Mouse (Mus musculus): Measurements from ENCODE around the gene Ank2.

DNA sequence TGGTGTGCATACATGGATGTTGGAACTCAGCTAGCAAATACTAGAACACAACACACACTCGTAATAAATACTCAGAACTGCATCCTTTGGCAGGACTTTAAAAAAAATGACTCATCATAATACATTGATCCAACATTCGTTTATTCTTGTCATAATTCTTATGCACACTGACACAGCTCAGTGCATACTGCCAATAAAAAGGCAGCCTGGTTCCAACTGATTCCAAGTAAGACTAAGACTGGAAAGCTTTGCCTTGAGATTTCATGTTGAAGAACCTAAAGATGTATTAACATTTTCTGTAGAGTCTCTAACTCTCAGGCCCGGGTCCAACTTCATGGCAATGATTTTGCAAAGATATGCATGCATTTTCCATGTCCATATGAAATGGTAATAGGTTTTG is 512.5 kb downstream of the Ank2 start:
- TF ChIP-seq CTCF (IDR thresholded peaks at IDR 0.05; ENCODE audit: insufficient read depth, low read depth, low read length) (no peak), POLR2A (IDR thresholded peaks at IDR 0.05; ENCODE audit: insufficient read depth, low read depth, low read length) (no peak)
